Mouse (Mus musculus) liver, adult 2 months (tissue): ENCODE measurements at regions not wholly inside any gene's neighbourhood (a gene's known extent, or its start where the extent isn't known, plus 50 kb on each side); places are given as distances from the start of the nearest gene placed in this dataset.

Source experiments
- CTCF ChIP-seq: fragments of 200-500 bp; IDR thresholded peaks from 2 replicates; pipeline ENCODE4 v1.5.1; 2011; ENCODE audit warnings: low read depth, low read length, control low read depth
- POLR2A ChIP-seq: fragments of 200-500 bp; IDR thresholded peaks from 2 replicates; pipeline ENCODE4 v1.6.1; 2011; ENCODE audit warnings: low read length, control low read depth; ENCODE audit not compliant: insufficient read depth; ENCODE audit errors: extremely low read depth

GRCm38 (mm10) chr1:82135761-82136331 is 97.1 kb upstream of the Gm9747 start:
- TF ChIP-seq CTCF (no peak), POLR2A (no peak)
